Mouse (Mus musculus): ENCODE data around the gene Clcn5. TPM values are rescaled to one million over a fixed set of nuclear protein-coding genes. Genes with fewer than 3 reads are reported as not detected.

Clcn5 gene
- polyA plus RNA-seq, 1 experiment: 6.7 TPM

- Histone ChIP-seq H3K4me3 (ENCODE audit: low read depth, low read length) (no peak overlapping the region), H3K36me3 (ENCODE audit: control insufficient read depth, insufficient read depth, low read length) (no peaks in the 10 kb centered on the region), H3K27me3 (ENCODE audit: control insufficient read depth, insufficient read depth, low read length) (no peaks in the 10 kb centered on the region), H3K27ac (ENCODE audit: insufficient read depth, low read depth, low read length) (no peak overlapping the region), H3K4me1 (ENCODE audit: control insufficient read depth, insufficient read depth, insufficient read length, low read length) (no peaks in the 10 kb centered on the region)
- 84% methylated on average over 5 of the region's 5 CpGs for WGBS
- TF ChIP-seq POLR2A (IDR thresholded peaks at IDR 0.05; ENCODE audit: low read depth, low read length) (no peak), CTCF (IDR thresholded peaks at IDR 0.05; ENCODE audit: extremely low read depth, insufficient read length, insufficient replicate concordance, low read depth, low read length) (no peak)
Observed at GRCm38 (mm10) chrX:7279722-7280121, 39.4 kb downstream of the Clcn5 start.

GRCm38 (mm10) chrX:7276564-7276963 lies 42.6 kb downstream of the Clcn5 start:
- TF ChIP-seq CTCF (IDR thresholded peaks at IDR 0.05; ENCODE audit: extremely low read depth, insufficient read length, insufficient replicate concordance, low read depth, low read length) (no peak), POLR2A (IDR thresholded peaks at IDR 0.05; ENCODE audit: low read depth, low read length) (no peak)
- H3K36me3 ChIP-seq (ENCODE audit: control insufficient read depth, insufficient read depth, low read length): no peaks in the 10 kb centered on the region
- H3K4me3 ChIP-seq (ENCODE audit: low read depth, low read length): no peak overlapping the region
- H3K4me1 ChIP-seq (ENCODE audit: control insufficient read depth, insufficient read depth, insufficient read length, low read length): no peaks in the 10 kb centered on the region
- whole genome bisulfite sequencing: 81% methylated on average over 6 of the region's 6 CpGs
- no peak overlapping the region for H3K27ac ChIP-seq (ENCODE audit: insufficient read depth, low read depth, low read length)
- H3K27me3 ChIP-seq (ENCODE audit: control insufficient read depth, insufficient read depth, low read length): no peaks in the 10 kb centered on the region

GRCm38 (mm10) chrX:7261149-7261548 lies 58.0 kb downstream of the Clcn5 start:
- no peak overlapping the region for H3K27ac ChIP-seq (ENCODE audit: insufficient read depth, low read depth, low read length)
- no peaks in the 10 kb centered on the region for H3K4me1 ChIP-seq (ENCODE audit: control insufficient read depth, insufficient read depth, insufficient read length, low read length)
- TF ChIP-seq CTCF (IDR thresholded peaks at IDR 0.05; ENCODE audit: extremely low read depth, insufficient read length, insufficient replicate concordance, low read depth, low read length) (no peak), POLR2A (IDR thresholded peaks at IDR 0.05; ENCODE audit: low read depth, low read length) (no peak)
- WGBS: over 99% methylated on average over 5 of the region's 5 CpGs
- H3K4me3 ChIP-seq (ENCODE audit: low read depth, low read length): no peak overlapping the region
- H3K36me3 ChIP-seq (ENCODE audit: control insufficient read depth, insufficient read depth, low read length): no peaks in the 10 kb centered on the region
- H3K27me3 ChIP-seq (ENCODE audit: control insufficient read depth, insufficient read depth, low read length): no peaks in the 10 kb centered on the region

- H3K4me1 ChIP-seq (ENCODE audit: control insufficient read depth, insufficient read depth, insufficient read length, low read length): no peaks in the 10 kb centered on the region
- H3K4me3 ChIP-seq (ENCODE audit: low read depth, low read length): no peak overlapping the region
- H3K36me3 ChIP-seq (ENCODE audit: control insufficient read depth, insufficient read depth, low read length): no peaks in the 10 kb centered on the region
- H3K27ac ChIP-seq (ENCODE audit: insufficient read depth, low read depth, low read length): no peak overlapping the region
- TF ChIP-seq POLR2A (IDR thresholded peaks at IDR 0.05; ENCODE audit: low read depth, low read length): no peak
- no peak for TF ChIP-seq CTCF (IDR thresholded peaks at IDR 0.05; ENCODE audit: extremely low read depth, insufficient read length, insufficient replicate concordance, low read depth, low read length)
- 74% methylated on average over 5 of the region's 5 CpGs for WGBS
- H3K27me3 ChIP-seq (ENCODE audit: control insufficient read depth, insufficient read depth, low read length): no peaks in the 10 kb centered on the region
Observed at GRCm38 (mm10) chrX:7260400-7261113, 58.6 kb downstream of the Clcn5 start.

GRCm38 (mm10) chrX:7259718-7260117 lies 59.4 kb downstream of the Clcn5 start:
- TF ChIP-seq CTCF (IDR thresholded peaks at IDR 0.05; ENCODE audit: extremely low read depth, insufficient read length, insufficient replicate concordance, low read depth, low read length): no peak
- TF ChIP-seq POLR2A (IDR thresholded peaks at IDR 0.05; ENCODE audit: low read depth, low read length): no peak
- no peaks in the 10 kb centered on the region for H3K27me3 ChIP-seq (ENCODE audit: control insufficient read depth, insufficient read depth, low read length)
- H3K27ac ChIP-seq (ENCODE audit: insufficient read depth, low read depth, low read length): no peak overlapping the region
- no peaks in the 10 kb centered on the region for H3K4me1 ChIP-seq (ENCODE audit: control insufficient read depth, insufficient read depth, insufficient read length, low read length)
- 74% methylated on average over 3 of the region's 3 CpGs for WGBS
- no peak overlapping the region for H3K4me3 ChIP-seq (ENCODE audit: low read depth, low read length)
- H3K36me3 ChIP-seq (ENCODE audit: control insufficient read depth, insufficient read depth, low read length): no peaks in the 10 kb centered on the region

GRCm38 (mm10) chrX:7256022-7256421 lies 63.1 kb downstream of the Clcn5 start:
- Histone ChIP-seq H3K27me3 (ENCODE audit: control insufficient read depth, insufficient read depth, low read length) (no peaks in the 10 kb centered on the region), H3K36me3 (ENCODE audit: control insufficient read depth, insufficient read depth, low read length) (no peaks in the 10 kb centered on the region), H3K27ac (ENCODE audit: insufficient read depth, low read depth, low read length) (no peak overlapping the region), H3K4me1 (ENCODE audit: control insufficient read depth, insufficient read depth, insufficient read length, low read length) (no peaks in the 10 kb centered on the region), H3K4me3 (ENCODE audit: low read depth, low read length) (no peak overlapping the region)
- TF ChIP-seq CTCF (IDR thresholded peaks at IDR 0.05; ENCODE audit: extremely low read depth, insufficient read length, insufficient replicate concordance, low read depth, low read length): no peak
- no peak for TF ChIP-seq POLR2A (IDR thresholded peaks at IDR 0.05; ENCODE audit: low read depth, low read length)
- WGBS: 81% methylated on average over 3 of the region's 3 CpGs

GRCm38 (mm10) chrX:7204099-7204498 lies 115.1 kb downstream of the Clcn5 start:
- Histone ChIP-seq H3K36me3 (ENCODE audit: control insufficient read depth, insufficient read depth, low read length) (no peaks in the 10 kb centered on the region), H3K4me3 (ENCODE audit: low read depth, low read length) (no peak overlapping the region), H3K27ac (ENCODE audit: insufficient read depth, low read depth, low read length) (no peak overlapping the region), H3K27me3 (ENCODE audit: control insufficient read depth, insufficient read depth, low read length) (no peaks in the 10 kb centered on the region), H3K4me1 (ENCODE audit: control insufficient read depth, insufficient read depth, insufficient read length, low read length) (no peaks in the 10 kb centered on the region)
- 60% methylated on average over 5 of the region's 5 CpGs for WGBS
- TF ChIP-seq POLR2A (IDR thresholded peaks at IDR 0.05; ENCODE audit: low read depth, low read length): no peak
- no peak for TF ChIP-seq CTCF (IDR thresholded peaks at IDR 0.05; ENCODE audit: extremely low read depth, insufficient read length, insufficient replicate concordance, low read depth, low read length)
